Comparison of ENCODE assay signal across 11 mouse cellular contexts in genomic region chr7:112644701-112645100, GRCm38 (mm10). TPM values are rescaled to one million over a fixed set of nuclear protein-coding genes. Genes with fewer than 3 reads are reported as not detected.
DNase-seq lines count a peak whose midpoint lies in the region; TF ChIP-seq lines count a peak whose summit lies in the region.
"Had no signal": no experiment of that assay in that cellular context is flagged by ENCODE, and none has a peak within 500 bp of the region (broad histone marks: within the 10 kb centered on the region; RNA-seq: fewer than 3 reads in every experiment).

No protein-coding gene starts in this region.

- peak; percentile 13 for DNase-seq in kidney, adult 18-20 months
- DNase-seq in kidney, adult 8-10 months: no peak
- peak; percentile 49 for DNase-seq in ES-CJ7 (ENCODE audit: low read depth, low spot score)
- DNase-seq in lung, postnatal 14 days: peak; percentile 70
- DNase-seq in left cerebral cortex, postnatal 25 days (ENCODE audit: low spot score in 2 of 2): no peak
- DNase-seq in left cerebral cortex, adult 9 months (ENCODE audit: low spot score in 2 of 2): no peak
- no peak for DNase-seq in layer of hippocampus, adult 18-20 months (ENCODE audit: low spot score in 2 of 2)
- DNase-seq: spleen, adult 18-20 months had no signal

- 0 out of 2 replicates have a peak overlapping the region, but pooled peaks have one; percentile 84 for H3K27ac ChIP-seq in embryonic fibroblast, embryonic 13.5 days (ENCODE audit: insufficient read depth, low read length)
- H3K27ac ChIP-seq: forebrain, embryonic 12.5 days; limb, embryonic 12.5 days had no signal

- H3K4me1 ChIP-seq in embryonic fibroblast, embryonic 13.5 days (ENCODE audit: control insufficient read depth, insufficient read depth, low read length): peaks cover 2% of the 10 kb centered on the region; the same call in 1 of the 2 replicates

- intact Hi-C loops in left cerebral cortex, postnatal 25 days (cut with DNase I): no loop called here

- TF ChIP-seq POLR2A in embryonic fibroblast, embryonic 13.5 days (IDR thresholded peaks at IDR 0.05; ENCODE audit: low read depth, low read length): no peak

- no peak for TF ChIP-seq CTCF in embryonic fibroblast, embryonic 13.5 days (IDR thresholded peaks at IDR 0.05; ENCODE audit: borderline replicate concordance, insufficient read depth, low read length)

- no peak overlapping the region for H3K4me3 ChIP-seq in embryonic fibroblast, embryonic 13.5 days (ENCODE audit: insufficient read depth, low read length)
- H3K4me3 ChIP-seq: forebrain, embryonic 12.5 days; limb, embryonic 12.5 days had no signal

RNA-seq across cellular contexts. Expression of gene Tead1, which starts 34.4 kb away (rescaled TPM):
- 209 and 224 TPM in 2 replicates for polyA plus RNA-seq in embryonic fibroblast, embryonic 13.5 days (2011; ENCODE audit: insufficient read length, low read depth, missing spikeins)
- 10 to 100 TPM; 11.8 to 12.0 TPM for total RNA-seq in left cerebral cortex, postnatal 25 days (2021)
- 10 to 100 TPM; 22.6 to 25.3 TPM for total RNA-seq in layer of hippocampus, adult 18-20 months (2021)

Comparison
In these comparisons a context has a peak if more than half of its experiments do, and no peak if none do; other contexts are left out.
1. DNase-seq: peak in kidney, adult 18-20 months (single experiment), ES-CJ7 (single experiment) and lung, postnatal 14 days (single experiment); none in kidney, adult 8-10 months (0 of 2), left cerebral cortex, postnatal 25 days (0 of 2), left cerebral cortex, adult 9 months (0 of 2) and layer of hippocampus, adult 18-20 months (0 of 2).